Mouse (Mus musculus) testis, adult 2 months (tissue): Measurements from ENCODE around the gene Rsph3b. TPM values are rescaled to one million over a fixed set of nuclear protein-coding genes. Genes with fewer than 3 reads are reported as not detected.

ENCODE experiments used
- H3K27ac ChIP-seq: fragments of 200-500 bp; 2 replicates; pipeline ENCODE4 v1.5.1; 2012; ENCODE audit warnings: low read depth, low read length; ENCODE audit not compliant: control insufficient read depth, insufficient read depth
- H3K27me3 ChIP-seq: fragments of 200-500 bp; 2 replicates; pipeline ENCODE4 v1.6.1; 2012; ENCODE audit warnings: mild to moderate bottlenecking, low read length, moderate library complexity; ENCODE audit not compliant: control insufficient read depth, insufficient read depth
- H3K36me3 ChIP-seq: fragments of 200-500 bp; 2 replicates; pipeline ENCODE4 v1.6.1; 2012; ENCODE audit warnings: mild to moderate bottlenecking, low read length; ENCODE audit not compliant: control insufficient read depth, insufficient read depth
- H3K4me1 ChIP-seq: fragments of 200-500 bp; 2 replicates; pipeline ENCODE4 v1.6.1; 2012; ENCODE audit warnings: low read length; ENCODE audit not compliant: control insufficient read depth, insufficient read depth
- H3K4me3 ChIP-seq: fragments of 200-500 bp; 2 replicates; pipeline ENCODE4 v1.5.1; 2012; ENCODE audit warnings: low read depth, mild to moderate bottlenecking, low read length, moderate library complexity, mixed read lengths; ENCODE audit not compliant: control insufficient read depth
- CTCF ChIP-seq: fragments of 200-500 bp; IDR thresholded peaks from 2 replicates; pipeline ENCODE4 v1.5.1; 2012; ENCODE audit warnings: low read depth, mild to moderate bottlenecking, inconsistent platforms, low read length, moderate library complexity; ENCODE audit not compliant: control insufficient read depth, insufficient read depth, insufficient replicate concordance
- POLR2A ChIP-seq: fragments of 200-500 bp; IDR thresholded peaks from 2 replicates; pipeline ENCODE4 v1.6.1; 2012; ENCODE audit warnings: low read depth, mild to moderate bottlenecking, inconsistent platforms, low read length, moderate library complexity; ENCODE audit not compliant: control insufficient read depth
- polyA plus RNA-seq: library from polyadenylated mRNA; depleted of rRNA; stranded (reverse); fragments of >200 nt; gene quantifications from 2 replicates; pipeline ENCODE4 v1.2.3, GENCODE M21; 2012; rRNA removed

Gene Rsph3b
- polyA plus RNA-seq, 1 experiment: 209 TPM

- H3K27ac ChIP-seq: no peak overlapping the region
- no peak for TF ChIP-seq POLR2A
- no peak for TF ChIP-seq CTCF
- no peaks in the 10 kb centered on the region for H3K27me3 ChIP-seq
- H3K36me3 ChIP-seq: no peaks in the 10 kb centered on the region
- no peak overlapping the region for H3K4me3 ChIP-seq
- H3K4me1 ChIP-seq: peaks cover 13% of the 10 kb centered on the region
Measured at GRCm38 (mm10) chr17:6860491-6860897, 88.0 kb downstream of the Rsph3b start.

- no peaks in the 10 kb centered on the region for H3K36me3 ChIP-seq
- H3K27ac ChIP-seq: no peak overlapping the region
- no peak for TF ChIP-seq POLR2A
- no peak for TF ChIP-seq CTCF
- H3K4me1 ChIP-seq: peaks cover 13% of the 10 kb centered on the region
- H3K27me3 ChIP-seq: no peaks in the 10 kb centered on the region
- H3K4me3 ChIP-seq: no peak overlapping the region
Measured at GRCm38 (mm10) chr17:6860067-6860466, 88.4 kb downstream of the Rsph3b start.

Other genes starting within 250 kb of the Rsph3b start
- 4.5 and 7.8 TPM in 2 replicates for gene Ezr, start 165.9 kb downstream of the Rsph3b start, polyA plus RNA-seq
- 57.1 and 68.4 TPM in 2 replicates for gene Tagap1, start 12.5 kb upstream of the Rsph3b start, polyA plus RNA-seq
- 45.0 and 47.3 TPM in 2 replicates for gene Rnaset2b, start 22.0 kb upstream of the Rsph3b start, polyA plus RNA-seq
- gene Gm49721, start 30.2 kb upstream of the Rsph3b start, polyA plus RNA-seq: 0.31 TPM in 1 of 2 replicates, not detected in the other
- gene Gm1604a, start 76.9 kb upstream of the Rsph3b start, polyA plus RNA-seq: not detected in 2 replicates
- gene Rps6ka2, start 221.4 kb upstream of the Rsph3b start, polyA plus RNA-seq: 12.6 and 15.6 TPM in 2 replicates